Mouse (Mus musculus) CH12.LX (cell line): Measurements from ENCODE around the gene Art3. TPM values are rescaled to one million over a fixed set of nuclear protein-coding genes. Genes with fewer than 3 reads are reported as not detected.

Experiments used
- DNase-seq: peaks from one replicate; pipeline ENCODE4 v3.0.0-alpha.2; 2013; ENCODE audit errors: extremely low read depth
- H3K27ac ChIP-seq: 2 replicates; pipeline ENCODE4 v1.5.1; 2012; ENCODE audit warnings: low read depth, mild to moderate bottlenecking, control low read depth, moderate library complexity; ENCODE audit not compliant: insufficient read depth
- H3K27me3 ChIP-seq: replicated peaks from 2 replicates; pipeline ENCODE3; 2012; ENCODE audit warnings: inconsistent platforms
- H3K36me3 ChIP-seq, 2 experiments: replicated peaks in 1 of 2; 2 replicates each; pipeline versions ENCODE3 to v1.6.1; 2012; ENCODE audit warnings: inconsistent platforms in 1 of 2, low read length in 1 of 2, mild to moderate bottlenecking in 1 of 2, mixed read lengths in 1 of 2, moderate library complexity in 1 of 2; ENCODE audit not compliant: control insufficient read depth in 1 of 2, insufficient read depth in 1 of 2
- H3K4me1 ChIP-seq, 2 experiments: 2 replicates each; pipeline ENCODE4 v1.6.1; 2012; ENCODE audit warnings: inconsistent platforms in 1 of 2, moderate library complexity in 1 of 2; ENCODE audit not compliant: insufficient read depth in 2 of 2, control insufficient read depth in 1 of 2
- H3K4me2 ChIP-seq: 2 replicates; pipeline ENCODE4 v1.6.1; 2012; ENCODE audit warnings: low read depth, mild to moderate bottlenecking, control low read depth; ENCODE audit not compliant: poor library complexity, insufficient read depth, severe bottlenecking
- H3K4me3 ChIP-seq, 3 experiments: fragments of 150-350 bp in 1 of 3; sonication (generic) in 1 of 3; replicated peaks in 1 of 3; 2 replicates each; pipeline versions ENCODE3 to v1.5.1; 2011 to 2012; ENCODE audit warnings: low read depth in 2 of 3, low read length in 2 of 3, mild to moderate bottlenecking in 2 of 3, moderate library complexity in 2 of 3, control low read depth in 1 of 3, improper control_type of control experiment in 1 of 3, inconsistent platforms in 1 of 3, mixed read lengths in 1 of 3; ENCODE audit not compliant: poor library complexity in 1 of 3
- H3K79me2 ChIP-seq: replicated peaks from 2 replicates; pipeline ENCODE4 v1.6.1; 2012; ENCODE audit warnings: mild to moderate bottlenecking, moderate library complexity; ENCODE audit not compliant: control insufficient read depth, poor library complexity, insufficient read depth, severe bottlenecking; ENCODE audit errors: extremely low read depth
- H3K9ac ChIP-seq: 2 replicates; pipeline ENCODE4 v1.6.1; 2012; ENCODE audit warnings: low read depth, mild to moderate bottlenecking, control low read depth, moderate library complexity; ENCODE audit not compliant: insufficient read depth
- H3K9me3 ChIP-seq: replicated peaks from 2 replicates; pipeline ENCODE3; 2012; ENCODE audit warnings: low read length, inconsistent platforms, mixed read lengths
- E2F4 ChIP-seq: IDR thresholded peaks from 2 replicates; pipeline ENCODE4 v1.6.1; 2011; ENCODE audit warnings: low read depth, low read length, improper control_type of control experiment; ENCODE audit not compliant: insufficient replicate concordance
- ETS1 ChIP-seq: conservative IDR thresholded peaks from 2 replicates; pipeline ENCODE4 v1.6.1; 2012; ENCODE audit warnings: low read depth, mild to moderate bottlenecking, inconsistent platforms, low read length, improper control_type of control experiment, moderate library complexity
- GABPA ChIP-seq: IDR thresholded peaks from 2 replicates; pipeline ENCODE4 v1.6.1; 2012; ENCODE audit warnings: low read depth, low read length, improper control_type of control experiment, inconsistent platforms; ENCODE audit not compliant: insufficient replicate concordance
- HCFC1 ChIP-seq: IDR thresholded peaks from 2 replicates; pipeline ENCODE4 v1.6.1; 2012; ENCODE audit warnings: low read depth, mild to moderate bottlenecking, inconsistent platforms, low read length, improper control_type of control experiment
- JUND ChIP-seq: conservative IDR thresholded peaks from 2 replicates; pipeline ENCODE4 v1.6.1; 2011; ENCODE audit warnings: low read depth, low read length, improper control_type of control experiment
- MAZ ChIP-seq: IDR thresholded peaks from 2 replicates; pipeline ENCODE4 v1.6.1; 2012; ENCODE audit warnings: low read depth, mild to moderate bottlenecking, inconsistent platforms, low read length, improper control_type of control experiment, moderate library complexity
- MEF2A ChIP-seq: IDR thresholded peaks from 2 replicates; pipeline ENCODE4 v1.6.1; 2014; ENCODE audit warnings: low read depth, mild to moderate bottlenecking, inconsistent platforms, low read length, improper control_type of control experiment, borderline replicate concordance
- MXI1 ChIP-seq: IDR thresholded peaks from 2 replicates; pipeline ENCODE4 v1.6.1; 2011; ENCODE audit warnings: mild to moderate bottlenecking, low read depth, low read length, improper control_type of control experiment
- MYC ChIP-seq: IDR thresholded peaks from 2 replicates; pipeline ENCODE4 v1.6.1; 2011; ENCODE audit warnings: low read depth, mild to moderate bottlenecking, improper control_type of control experiment, low read length
- PAX5 ChIP-seq: IDR thresholded peaks from 2 replicates; pipeline ENCODE4 v1.6.1; 2012; ENCODE audit warnings: low read length, inconsistent platforms, mixed read lengths
- POLR2A ChIP-seq: IDR thresholded peaks from 2 replicates; pipeline ENCODE4 v1.6.1; 2011; ENCODE audit warnings: low read depth, mild to moderate bottlenecking, improper control_type of control experiment, low read length
- POLR2AphosphoS2 ChIP-seq: IDR thresholded peaks from 2 replicates; pipeline ENCODE4 v1.6.1; 2011; ENCODE audit warnings: low read depth, low read length, improper control_type of control experiment
- RCOR1 ChIP-seq: conservative IDR thresholded peaks from 2 replicates; pipeline ENCODE4 v1.6.1; 2012; ENCODE audit warnings: low read depth, mild to moderate bottlenecking, inconsistent platforms, low read length, improper control_type of control experiment
- SMC3 ChIP-seq: IDR thresholded peaks from 2 replicates; pipeline ENCODE4 v1.6.1; 2011; ENCODE audit warnings: low read depth, low read length, improper control_type of control experiment
- UBTF ChIP-seq: IDR thresholded peaks from 2 replicates; pipeline ENCODE4 v1.6.1; 2012; ENCODE audit warnings: low read depth, mild to moderate bottlenecking, inconsistent platforms, low read length, improper control_type of control experiment, moderate library complexity
- USF2 ChIP-seq: conservative IDR thresholded peaks from 2 replicates; pipeline ENCODE4 v1.6.1; 2011; ENCODE audit warnings: low read depth, low read length, improper control_type of control experiment
- ZC3H11A ChIP-seq: IDR thresholded peaks from 2 replicates; pipeline ENCODE4 v1.6.1; 2012; ENCODE audit warnings: low read depth, mild to moderate bottlenecking, inconsistent platforms, low read length, improper control_type of control experiment
- ZNF384 ChIP-seq: IDR thresholded peaks from 2 replicates; pipeline ENCODE4 v1.6.1; 2012; ENCODE audit warnings: low read depth, low read length, improper control_type of control experiment, inconsistent platforms
- dilution Hi-C: fragments of 300-500 bp; cut with MboI; formaldehyde crosslinking; loops from 2 replicates; pipeline ENCODE4 v1.14.3; 2020; ENCODE audit warnings: low sequenced_read_pairs; ENCODE audit not compliant: extremely low pct_unique_long_range_greater_than_20kb, extremely low pct_ligation_motif_present
- in situ Hi-C: fragments of 300-500 bp; cut with MboI; formaldehyde crosslinking; loops from 3 replicates; pipeline ENCODE4 v1.14.3; 2019; ENCODE audit warnings: low sequenced_read_pairs, low pct_ligation_motif_present, low pct_unique_long_range_greater_than_20kb, mixed read lengths
- polyA plus RNA-seq: library from polyadenylated mRNA; unstranded; fragments of >175 nt; gene quantifications from 2 replicates; pipeline ENCODE4 v1.2.1, GENCODE M21; 2012; ENCODE audit warnings: low read depth; ENCODE audit not compliant: insufficient read length
- total RNA-seq, 2 experiments: library from RNA; depleted of rRNA; stranded (reverse); fragments of 300-350 nt in 1 of 2; fragments of >200 nt in 1 of 2; gene quantifications; 2 replicates each; pipeline ENCODE4 v1.2.3; 2012 to 2014

The Art3 gene
- total and polyA plus RNA-seq, 3 experiments: 0.34 TPM; not detected in 2

DNA sequence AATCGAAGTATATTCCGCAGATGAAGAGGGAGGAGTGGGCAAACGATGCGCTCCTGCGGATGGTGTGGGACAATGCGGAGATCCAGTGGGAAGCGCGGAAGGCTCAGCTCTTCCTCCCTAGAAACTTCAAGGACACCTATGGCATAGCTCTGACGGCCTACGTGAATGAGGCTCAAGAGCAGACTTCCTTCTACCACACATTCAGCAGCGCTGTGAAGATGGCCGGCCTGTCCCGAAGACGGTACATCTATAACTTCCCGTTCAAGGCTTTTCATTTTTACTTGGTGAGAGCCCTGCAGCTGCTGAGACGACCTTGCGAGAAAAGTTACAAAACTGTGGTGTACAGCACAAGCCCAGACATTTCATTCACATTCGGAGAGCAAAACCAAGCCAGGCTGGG is 60.9 kb downstream of the Art3 start:
- H3K9me3 ChIP-seq: no peaks in the 10 kb centered on the region
- H3K79me2 ChIP-seq: no peaks in the 10 kb centered on the region
- no peak overlapping the region for H3K9ac ChIP-seq
- H3K27ac ChIP-seq: no peak overlapping the region
- H3K4me1 ChIP-seq: peaks cover 0 to 3% of the 10 kb centered on the region in 2 experiments; a peak in 2 of 4 replicates
- in situ Hi-C loops: no loop called here
- H3K4me3 ChIP-seq: no peak overlapping the region
- DNase-seq: no peak
- H3K4me2 ChIP-seq: no peak overlapping the region
- H3K27me3 ChIP-seq: peaks cover 17% of the 10 kb centered on the region
- no peak for TF ChIP-seq E2F4
- TF ChIP-seq SMC3: no peak
- TF ChIP-seq PAX5: no peak
- no peak for TF ChIP-seq MEF2A
- TF ChIP-seq MXI1: no peak
- H3K36me3 ChIP-seq: no peaks in the 10 kb centered on the region
- dilution Hi-C loops: no loop called here

DNA sequence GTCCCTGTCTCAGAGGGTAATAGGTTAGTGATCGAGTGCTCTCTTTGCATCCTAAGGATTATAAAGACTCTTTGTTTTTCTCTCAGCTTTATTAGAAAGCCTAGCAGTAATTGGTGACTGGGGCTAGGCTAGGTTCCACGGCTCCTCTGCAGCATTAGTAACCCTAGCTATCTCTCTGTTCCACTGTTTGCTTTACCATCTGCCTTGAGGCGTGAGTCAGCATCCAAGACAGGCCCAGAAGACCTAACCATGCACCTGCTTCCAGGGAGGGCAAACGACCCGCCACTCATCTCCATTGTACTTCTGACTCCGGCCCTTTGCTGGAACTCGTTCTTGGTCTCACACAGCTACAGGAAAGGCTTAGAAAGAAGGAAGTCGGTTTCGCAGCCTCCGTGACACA is 62.2 kb downstream of the Art3 start:
- DNase-seq: no peak
- H3K9me3 ChIP-seq: no peaks in the 10 kb centered on the region
- H3K79me2 ChIP-seq: no peaks in the 10 kb centered on the region
- in situ Hi-C loops (no loop called here), dilution Hi-C loops (no loop called here)
- no peak for TF ChIP-seq USF2
- TF ChIP-seq ETS1: no peak
- TF ChIP-seq MYC: no peak
- no peak for TF ChIP-seq GABPA
- no peak for TF ChIP-seq POLR2A
- no peak for TF ChIP-seq ZC3H11A
- TF ChIP-seq HCFC1: no peak
- TF ChIP-seq POLR2AphosphoS2: no peak
- TF ChIP-seq UBTF: no peak
- TF ChIP-seq MAZ: no peak
- no peak for TF ChIP-seq RCOR1
- no peak for TF ChIP-seq JUND
- TF ChIP-seq PAX5: no peak
- TF ChIP-seq ZNF384: no peak
- H3K36me3 ChIP-seq: no peaks in the 10 kb centered on the region
- H3K4me3 ChIP-seq: no peak overlapping the region
- peaks cover 0 to 6% of the 10 kb centered on the region in 2 experiments; a peak in 2 of 4 replicates for H3K4me1 ChIP-seq
- H3K27me3 ChIP-seq: peaks cover 14% of the 10 kb centered on the region
- H3K27ac ChIP-seq: no peak overlapping the region
- H3K4me2 ChIP-seq: no peak overlapping the region
- H3K9ac ChIP-seq: no peak overlapping the region
